Mouse (Mus musculus) embryonic facial prominence, embryonic 14.5 days (tissue): ENCODE measurements around the gene Wwp2. TPM values are rescaled to one million over a fixed set of nuclear protein-coding genes. Genes with fewer than 3 reads are reported as not detected.
"Not testable (repeated sequence)": the region's sequence is repeated elsewhere in the genome, so short reads cannot be mapped to it uniquely, and the experiment has no call there.

Experiments used
- ATAC-seq: fragments of 200-750 bp; cut with Nextera tagmentation; 2 replicates; pipeline ENCODE4 v1.8.0; 2017; ENCODE audit warnings: low read depth, moderate number of reproducible peaks, moderate TSS enrichment
- DNase-seq: peaks from one replicate; pipeline ENCODE4 v3.0.0-alpha.2; 2015; ENCODE audit warnings: low spot score
- H3K27ac ChIP-seq: fragments of 300-500 bp; sonication (generic); replicated peaks from 2 replicates; pipeline ENCODE4 v1.5.1; 2014; ENCODE audit warnings: low read depth, mild to moderate bottlenecking, low read length, moderate library complexity
- H3K27me3 ChIP-seq: fragments of 300-500 bp; sonication (generic); replicated peaks from 2 replicates; pipeline ENCODE4 v1.6.1; 2014; ENCODE audit warnings: low read length; ENCODE audit not compliant: control insufficient read depth, insufficient read depth
- H3K36me3 ChIP-seq: fragments of 300-500 bp; sonication (generic); 2 replicates; pipeline ENCODE4 v1.6.1; 2014; ENCODE audit warnings: low read length, mixed read lengths; ENCODE audit not compliant: control insufficient read depth, insufficient read depth
- H3K4me1 ChIP-seq: fragments of 300-500 bp; sonication (generic); 2 replicates; pipeline ENCODE4 v1.6.1; 2014; ENCODE audit warnings: antibody characterized with exemption, low read length; ENCODE audit not compliant: control insufficient read depth, insufficient read depth
- H3K4me2 ChIP-seq: fragments of 300-500 bp; sonication (generic); 2 replicates; pipeline ENCODE4 v1.6.1; 2014; ENCODE audit warnings: low read depth, mild to moderate bottlenecking, low read length, moderate library complexity, mixed read lengths
- H3K4me3 ChIP-seq: fragments of 300-500 bp; sonication (generic); 2 replicates; pipeline ENCODE4 v1.5.1; 2014; ENCODE audit warnings: low read depth, mild to moderate bottlenecking, low read length
- H3K9ac ChIP-seq: fragments of 300-500 bp; sonication (generic); 2 replicates; pipeline ENCODE4 v1.6.1; 2014; ENCODE audit warnings: low read depth, mild to moderate bottlenecking, low read length, moderate library complexity, mixed read lengths
- H3K9me3 ChIP-seq: fragments of 300-500 bp; sonication (generic); 2 replicates; pipeline ENCODE4 v1.6.1; 2016; ENCODE audit warnings: low read length; ENCODE audit not compliant: control insufficient read depth
- WGBS: fragments of 180-500 bp; shearing (Covaris S2); extraction: QIAGEN DNeasy Blood & Tissue Kit; methylation state at CpG from one replicate; pipeline ENCODE4 v1.1.7; 2014; 5-methylcytosine and 5-hydroxymethylcytosine counted together
- polyA plus RNA-seq: library from polyadenylated mRNA; unstranded; fragments of >200 nt; fragmentation: Nextera tagmentation; extraction: Ambion mirVana; gene quantifications from 2 replicates; pipeline ENCODE4 v1.2.1, GENCODE M21; 2014

Wwp2 gene
- polyA plus RNA-seq, 1 experiment from 2014 or later = 77.8 TPM

DNA sequence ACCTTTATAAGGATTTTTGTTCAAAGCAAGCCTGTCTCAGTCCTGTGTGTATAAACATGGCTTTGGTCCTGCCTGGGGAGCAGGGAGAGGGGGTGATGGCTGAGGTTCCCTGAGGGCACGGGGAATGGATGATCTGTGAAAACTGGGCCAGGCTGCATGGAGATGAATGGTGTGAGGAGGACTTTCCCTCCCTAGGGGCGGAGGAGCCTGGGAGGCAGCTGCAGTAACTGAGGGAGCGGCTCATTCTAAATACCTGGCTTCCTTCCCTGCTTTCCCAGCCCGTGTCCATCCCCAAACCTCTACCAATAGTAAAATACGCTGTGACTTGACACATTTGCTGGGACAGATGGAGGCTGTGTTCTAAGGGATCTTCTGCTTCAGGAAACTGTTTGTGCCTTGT is 34.1 kb downstream of the Wwp2 start:
- Histone ChIP-seq H3K36me3 (peaks cover 22% of the 10 kb centered on the region; the same call in 1 of the 2 replicates), H3K4me1 (peaks cover 4% of the 10 kb centered on the region; the same call in 1 of the 2 replicates), H3K4me2 (no peak overlapping the region), H3K9me3 (no peaks in the 10 kb centered on the region), H3K27me3 (no peaks in the 10 kb centered on the region), H3K27ac (peak overlapping the region; percentile 84), H3K4me3 (no peak overlapping the region), H3K9ac (peak overlapping the region; percentile 32; the same call in 1 of the 2 replicates)
- WGBS = 64% methylated on average over 5 of the region's 5 CpGs
- ATAC-seq = no peak
- DNase-seq = no peak

DNA sequence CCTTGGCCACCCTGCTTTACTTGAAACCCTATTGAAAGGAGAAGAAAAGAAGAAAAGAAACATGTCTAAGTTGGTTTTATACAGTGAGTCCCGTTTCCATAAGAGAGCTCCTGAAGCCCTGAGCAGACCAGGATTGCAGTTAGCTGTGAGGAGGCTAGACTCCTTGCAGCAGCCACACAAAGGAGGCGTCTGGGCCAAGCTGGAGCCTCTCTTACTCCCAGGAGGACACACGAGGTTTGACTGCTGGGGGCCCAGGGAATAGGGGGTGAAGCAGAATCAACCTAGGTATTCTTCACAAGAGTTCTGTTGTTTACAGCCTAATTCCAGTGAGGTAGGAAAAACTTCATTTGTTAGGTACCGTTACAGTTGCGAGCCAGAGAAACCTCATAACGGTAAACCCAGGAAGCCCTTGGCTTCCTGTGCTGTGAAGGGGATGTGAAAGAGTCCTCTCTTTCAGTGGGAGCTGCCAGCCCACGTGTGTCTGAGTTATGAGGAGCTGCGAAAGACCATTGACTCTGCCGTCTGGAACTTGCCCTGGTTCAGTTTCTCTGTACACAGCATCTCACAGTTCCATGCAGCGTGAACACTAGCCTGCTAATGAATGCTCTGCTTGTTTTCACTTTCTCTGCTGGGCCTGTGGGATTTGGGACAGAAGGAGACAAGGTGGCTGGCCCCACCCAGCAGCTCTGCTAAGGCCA is 36.4 kb downstream of the Wwp2 start:
- no peaks in the 10 kb centered on the region for H3K27me3 ChIP-seq
- WGBS = 52% methylated on average over 10 of the region's 10 CpGs
- no peak overlapping the region for H3K4me3 ChIP-seq
- no peak overlapping the region for H3K4me2 ChIP-seq
- 0 out of 2 replicates have a peak, but pooled peaks cover 3% of the 10 kb centered on the region for H3K36me3 ChIP-seq
- no peaks in the 10 kb centered on the region for H3K9me3 ChIP-seq
- ATAC-seq = peak; percentile 58
- H3K4me1 ChIP-seq = peaks cover 4% of the 10 kb centered on the region; the same call in 1 of the 2 replicates
- H3K27ac ChIP-seq = peak overlapping the region; percentile 80
- peak; percentile 68 for DNase-seq
- no peak overlapping the region for H3K9ac ChIP-seq

DNA sequence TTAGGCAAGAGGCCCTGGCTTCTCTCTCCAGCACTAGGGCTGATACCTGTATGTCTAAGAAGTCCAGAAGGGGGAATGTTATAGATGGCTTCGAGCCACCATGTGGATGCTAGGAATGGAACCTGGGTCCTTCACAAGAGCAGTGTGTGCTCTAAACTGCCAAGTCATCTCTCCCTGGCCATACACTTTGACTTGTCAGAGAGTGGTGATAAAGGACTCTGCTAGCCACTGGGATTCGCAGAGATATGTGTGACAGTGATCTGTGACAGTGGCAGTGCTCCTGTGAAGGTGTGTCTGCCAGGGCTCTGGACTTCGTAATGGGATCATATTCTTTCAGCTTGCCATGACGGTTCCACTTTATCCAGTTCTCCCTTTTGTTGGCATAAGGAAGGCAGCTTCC is 37.2 kb downstream of the Wwp2 start:
- no peak for ATAC-seq
- peaks cover 4% of the 10 kb centered on the region; the same call in 1 of the 2 replicates for H3K4me1 ChIP-seq
- no peak overlapping the region for H3K4me3 ChIP-seq
- no peak overlapping the region for H3K4me2 ChIP-seq
- peak overlapping the region; percentile 80 for H3K27ac ChIP-seq
- no peaks in the 10 kb centered on the region for H3K36me3 ChIP-seq
- no peaks in the 10 kb centered on the region for H3K9me3 ChIP-seq
- H3K9ac ChIP-seq = no peak overlapping the region
- WGBS = 88% methylated on average over 4 of the region's 4 CpGs
- DNase-seq = no peak
- no peaks in the 10 kb centered on the region for H3K27me3 ChIP-seq

DNA sequence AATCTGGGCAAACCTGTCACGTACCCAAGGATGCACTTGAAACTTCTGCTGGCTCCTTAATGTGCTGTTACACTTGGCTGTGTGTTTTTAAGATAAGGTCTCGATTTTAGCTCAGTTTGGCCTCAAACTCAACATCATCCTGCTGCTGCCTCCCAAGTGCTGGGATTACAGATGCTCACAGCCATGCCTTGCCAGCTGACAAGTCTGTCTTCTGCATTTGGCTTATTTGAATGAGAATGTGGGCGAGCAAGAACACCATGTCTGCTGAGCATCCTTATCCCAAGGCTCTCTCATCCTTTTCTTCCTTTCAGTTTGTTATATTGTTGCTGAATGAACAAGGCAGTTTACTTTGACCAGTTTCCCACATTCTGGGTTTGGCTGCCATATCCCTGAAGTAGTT is 39.4 kb downstream of the Wwp2 start:
- 0 out of 2 replicates have a peak, but pooled peaks cover 4% of the 10 kb centered on the region for H3K36me3 ChIP-seq
- WGBS = 83% methylated on average over 3 of the region's 3 CpGs
- DNase-seq (no peak), ATAC-seq (no peak)
- no peak overlapping the region for H3K9ac ChIP-seq
- no peak overlapping the region for H3K4me3 ChIP-seq
- H3K4me1 ChIP-seq = no peaks in the 10 kb centered on the region; the same call in 1 of the 2 replicates
- no peak overlapping the region for H3K27ac ChIP-seq
- no peaks in the 10 kb centered on the region for H3K27me3 ChIP-seq
- H3K4me2 ChIP-seq = no peak overlapping the region
- no peaks in the 10 kb centered on the region for H3K9me3 ChIP-seq

DNA sequence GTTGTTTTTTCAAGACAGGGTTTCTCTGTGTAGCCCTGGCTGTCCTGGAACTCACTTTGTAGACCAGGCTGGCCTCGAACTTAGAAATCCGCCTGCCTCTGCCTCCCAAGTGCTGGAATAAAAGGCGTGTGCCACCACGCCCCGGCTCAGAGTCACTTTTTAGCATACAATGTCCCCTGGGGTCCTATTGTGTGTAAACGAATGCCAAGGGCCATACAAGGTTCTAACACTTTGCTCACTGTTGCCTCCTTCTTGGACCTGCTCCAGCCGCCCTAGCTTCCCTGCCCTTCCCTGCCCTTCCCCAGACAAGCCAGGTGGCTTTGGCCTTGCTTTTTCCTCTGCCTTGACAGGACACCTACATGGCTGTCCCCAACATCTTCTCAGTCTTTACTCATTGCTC is 40.6 kb downstream of the Wwp2 start:
- DNase-seq, ATAC-seq, H3K4me2 ChIP-seq, H3K36me3 ChIP-seq, H3K4me3 ChIP-seq, H3K27me3 ChIP-seq, H3K9ac ChIP-seq, H3K4me1 ChIP-seq, H3K27ac ChIP-seq, H3K9me3 ChIP-seq: not testable (repeated sequence)
- 94% methylated on average over 7 of the region's 7 CpGs for WGBS

DNA sequence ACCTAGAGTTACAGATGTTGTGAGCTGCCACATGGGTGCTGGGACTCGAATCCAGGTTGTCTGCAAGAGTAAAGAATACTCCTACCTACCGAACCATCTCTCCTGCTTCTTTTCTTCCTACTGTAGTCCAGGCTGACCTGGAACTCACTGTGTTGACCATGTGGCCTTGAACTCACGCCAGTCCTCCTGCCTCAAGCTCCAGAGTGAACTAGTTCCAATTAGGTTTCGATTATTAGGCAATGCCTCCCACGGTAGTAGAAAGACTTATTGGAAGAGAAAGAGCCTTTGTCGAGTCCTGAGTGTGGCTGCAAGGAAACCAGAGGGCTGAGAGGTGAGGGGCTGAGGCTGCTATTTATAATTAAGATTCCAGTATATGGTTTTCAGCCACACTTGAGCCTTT is 42.6 kb downstream of the Wwp2 start:
- no peak overlapping the region for H3K9ac ChIP-seq
- no peaks in the 10 kb centered on the region for H3K9me3 ChIP-seq
- H3K36me3 ChIP-seq = peaks cover 4% of the 10 kb centered on the region; the same call in 1 of the 2 replicates
- DNase-seq = no peak
- no peak overlapping the region for H3K4me2 ChIP-seq
- no peak for ATAC-seq
- peak overlapping the region; percentile 71 for H3K27ac ChIP-seq
- H3K27me3 ChIP-seq = no peaks in the 10 kb centered on the region
- 75% methylated on average over 6 of the region's 6 CpGs for WGBS
- no peak overlapping the region for H3K4me3 ChIP-seq
- H3K4me1 ChIP-seq = no peaks in the 10 kb centered on the region

DNA sequence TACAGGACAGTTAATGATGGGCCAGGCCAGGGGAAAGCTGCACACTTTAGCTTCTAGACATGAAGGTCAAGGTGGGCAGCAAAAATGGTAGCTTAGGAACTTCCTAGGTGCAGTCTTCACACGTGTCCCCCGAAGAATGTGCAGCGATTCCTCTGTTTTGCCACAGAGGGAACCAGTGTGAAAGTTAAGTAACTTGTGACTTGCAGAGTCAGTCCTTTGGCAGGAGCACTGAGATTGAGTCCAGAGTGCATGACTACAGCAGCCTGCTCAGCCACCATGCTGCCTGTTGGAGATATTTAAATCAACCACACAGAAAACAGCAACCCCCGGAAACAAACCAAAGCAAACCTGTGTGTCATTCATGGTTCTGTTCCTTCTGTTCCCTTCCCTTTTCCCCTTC is 44.3 kb downstream of the Wwp2 start:
- DNase-seq (no peak), ATAC-seq (no peak)
- H3K9ac ChIP-seq = no peak overlapping the region
- peaks cover 4% of the 10 kb centered on the region; the same call in 1 of the 2 replicates for H3K36me3 ChIP-seq
- no peaks in the 10 kb centered on the region for H3K4me1 ChIP-seq
- 85% methylated on average over 4 of the region's 4 CpGs for WGBS
- H3K27me3 ChIP-seq = no peaks in the 10 kb centered on the region
- H3K4me2 ChIP-seq = no peak overlapping the region
- no peaks in the 10 kb centered on the region for H3K9me3 ChIP-seq
- H3K27ac ChIP-seq = no peak overlapping the region; the same call in 1 of the 2 replicates
- no peak overlapping the region for H3K4me3 ChIP-seq

DNA sequence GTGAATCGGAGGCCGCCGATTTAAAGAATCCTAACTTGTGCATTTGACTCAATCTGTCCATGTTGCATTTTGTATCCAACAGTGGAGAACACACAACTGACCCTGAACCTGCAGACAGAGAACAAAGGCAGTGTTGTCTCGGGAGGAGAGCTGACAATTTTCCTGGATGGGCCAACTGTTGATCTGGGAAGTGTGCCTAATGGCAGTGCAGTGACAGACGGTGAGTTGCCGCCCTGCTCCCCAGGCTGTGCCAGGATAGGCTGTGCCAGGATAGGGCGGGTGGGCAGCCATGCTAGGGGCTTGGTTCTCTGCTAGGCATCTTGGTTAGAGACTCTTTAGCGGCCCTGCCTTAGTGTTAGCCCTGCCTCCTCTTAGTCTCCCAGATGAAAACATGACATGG is 47.1 kb downstream of the Wwp2 start:
- no peak overlapping the region for H3K27ac ChIP-seq
- no peak overlapping the region for H3K9ac ChIP-seq
- DNase-seq = no peak
- H3K4me1 ChIP-seq = no peaks in the 10 kb centered on the region
- no peaks in the 10 kb centered on the region for H3K9me3 ChIP-seq
- WGBS = 77% methylated on average over 8 of the region's 8 CpGs
- H3K4me2 ChIP-seq = no peak overlapping the region
- ATAC-seq = 0 out of 2 replicates have a peak, but pooled peaks have one; percentile 47
- no peak overlapping the region for H3K4me3 ChIP-seq
- no peaks in the 10 kb centered on the region for H3K27me3 ChIP-seq
- H3K36me3 ChIP-seq = peaks cover 4% of the 10 kb centered on the region; the same call in 1 of the 2 replicates

DNA sequence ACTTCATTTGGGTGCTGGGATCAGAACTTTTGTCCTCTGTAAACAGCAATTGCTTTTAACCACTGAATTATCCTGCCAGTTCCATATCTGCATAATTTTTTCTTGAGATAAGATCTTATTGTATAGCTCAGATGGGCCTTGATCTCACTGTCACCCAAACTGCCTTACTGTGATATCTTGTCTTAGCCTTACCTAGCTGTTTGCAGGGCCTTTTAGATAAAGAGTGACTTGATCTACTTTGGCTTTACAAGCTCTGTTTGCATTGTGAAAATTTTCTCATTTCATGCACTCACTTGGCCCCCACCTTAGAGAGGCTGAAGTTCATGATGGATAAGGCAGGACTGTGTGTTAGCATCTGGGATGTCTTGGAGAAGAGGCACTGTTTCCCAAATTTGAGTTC is 48.8 kb downstream of the Wwp2 start:
- Histone ChIP-seq H3K4me3 (no peak overlapping the region), H3K9me3 (no peaks in the 10 kb centered on the region), H3K27me3 (no peaks in the 10 kb centered on the region), H3K4me2 (no peak overlapping the region), H3K36me3 (no peaks in the 10 kb centered on the region; the same call in 1 of the 2 replicates), H3K4me1 (0 out of 2 replicates have a peak, but pooled peaks cover 3% of the 10 kb centered on the region), H3K9ac (no peak overlapping the region), H3K27ac (no peak overlapping the region)
- no peak for ATAC-seq
- no peak for DNase-seq
